Mouse (Mus musculus) intestine, embryonic 16.5 days (tissue): ENCODE results near the gene Rasgef1c. TPM values are rescaled to one million over a fixed set of nuclear protein-coding genes. Genes with fewer than 3 reads are reported as not detected.

Source experiments
- ATAC-seq: fragments of 200-750 bp; cut with Nextera tagmentation; 2 replicates; pipeline ENCODE4 v1.8.0; 2017; ENCODE audit warnings: moderate TSS enrichment, moderate library complexity
- H3K27ac ChIP-seq: fragments of 300-500 bp; sonication (generic); 2 replicates; pipeline ENCODE4 v1.5.1; 2014; ENCODE audit warnings: mild to moderate bottlenecking, low read length
- H3K27me3 ChIP-seq: fragments of 300-500 bp; sonication (generic); replicated peaks from 2 replicates; pipeline ENCODE4 v1.6.1; 2014; ENCODE audit warnings: low read length, control low read depth, mixed read lengths; ENCODE audit not compliant: control insufficient read depth, insufficient read depth
- H3K36me3 ChIP-seq: fragments of 300-500 bp; sonication (generic); 2 replicates; pipeline ENCODE4 v1.6.1; 2014; ENCODE audit warnings: low read length, control low read depth; ENCODE audit not compliant: control insufficient read depth, insufficient read depth
- H3K4me1 ChIP-seq: fragments of 300-500 bp; sonication (generic); 2 replicates; pipeline ENCODE4 v1.6.1; 2014; ENCODE audit warnings: low read length, control low read depth, mixed read lengths; ENCODE audit not compliant: control insufficient read depth, insufficient read depth
- H3K4me2 ChIP-seq: fragments of 300-500 bp; sonication (generic); 2 replicates; pipeline ENCODE4 v1.6.1; 2014; ENCODE audit warnings: low read depth, low read length, control low read depth
- H3K4me3 ChIP-seq: fragments of 300-500 bp; sonication (generic); 2 replicates; pipeline ENCODE4 v1.5.1; 2014; ENCODE audit warnings: mild to moderate bottlenecking, low read length
- H3K9ac ChIP-seq: fragments of 300-500 bp; sonication (generic); 2 replicates; pipeline ENCODE4 v1.6.1; 2014; ENCODE audit warnings: low read depth, low read length
- H3K9me3 ChIP-seq: fragments of 300-500 bp; sonication (generic); 2 replicates; pipeline ENCODE4 v1.6.1; 2016; ENCODE audit warnings: low read length, control low read depth; ENCODE audit not compliant: control insufficient read depth
- WGBS: fragments of 180-500 bp; shearing (Covaris S2); extraction: QIAGEN DNeasy Blood & Tissue Kit; methylation state at CpG from one replicate; pipeline ENCODE4 v1.1.7; 2014; 5-methylcytosine and 5-hydroxymethylcytosine counted together
- polyA plus RNA-seq: library from polyadenylated mRNA; unstranded; fragments of >200 nt; fragmentation: Nextera tagmentation; extraction: Ambion mirVana; gene quantifications from 2 replicates; pipeline ENCODE4 v1.2.1, GENCODE M21; 2015

Gene Rasgef1c
- polyA plus RNA-seq, 1 experiment from 2014 or later, result 0.28 TPM

DNA sequence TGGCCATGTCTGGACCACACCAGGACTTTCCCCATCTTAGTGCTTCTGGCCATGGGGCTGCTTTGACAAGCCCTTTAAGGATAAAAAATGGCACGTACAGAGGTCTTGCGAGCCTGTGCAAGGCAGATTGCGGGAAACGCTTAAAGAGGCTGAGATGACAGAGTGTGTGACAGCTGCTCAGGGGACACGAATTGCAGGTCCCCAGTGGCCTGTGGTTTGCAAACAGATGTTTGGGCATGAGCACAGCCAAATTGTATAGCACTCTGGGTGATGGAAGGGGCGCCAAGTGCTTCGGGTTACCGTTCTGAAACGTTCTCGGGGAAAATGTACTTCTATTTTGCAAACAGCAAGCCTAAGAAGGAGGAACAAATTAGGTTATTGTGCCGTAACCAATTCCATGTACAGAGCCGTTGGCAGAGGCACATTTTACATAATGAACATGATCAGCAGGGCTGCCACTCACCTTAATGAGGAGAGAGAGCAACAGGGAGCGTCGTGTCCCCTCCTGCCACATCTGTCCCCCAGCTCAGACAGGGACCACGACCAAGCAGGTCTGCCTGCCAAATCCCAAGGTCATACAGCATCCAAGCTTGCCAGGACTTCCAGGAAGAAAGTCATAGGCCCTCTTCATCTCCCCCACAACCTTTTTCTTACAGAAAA lies 17.0 kb downstream of the Rasgef1c start:
- Histone ChIP-seq H3K9ac (no peak overlapping the region), H3K4me2 (no peak overlapping the region), H3K36me3 (no peaks in the 10 kb centered on the region), H3K27me3 (no peaks in the 10 kb centered on the region), H3K4me1 (no peaks in the 10 kb centered on the region), H3K27ac (no peak overlapping the region), H3K4me3 (no peak overlapping the region), H3K9me3 (no peaks in the 10 kb centered on the region)
- no peak for ATAC-seq
- 61% methylated on average over 15 of the region's 15 CpGs for WGBS

DNA sequence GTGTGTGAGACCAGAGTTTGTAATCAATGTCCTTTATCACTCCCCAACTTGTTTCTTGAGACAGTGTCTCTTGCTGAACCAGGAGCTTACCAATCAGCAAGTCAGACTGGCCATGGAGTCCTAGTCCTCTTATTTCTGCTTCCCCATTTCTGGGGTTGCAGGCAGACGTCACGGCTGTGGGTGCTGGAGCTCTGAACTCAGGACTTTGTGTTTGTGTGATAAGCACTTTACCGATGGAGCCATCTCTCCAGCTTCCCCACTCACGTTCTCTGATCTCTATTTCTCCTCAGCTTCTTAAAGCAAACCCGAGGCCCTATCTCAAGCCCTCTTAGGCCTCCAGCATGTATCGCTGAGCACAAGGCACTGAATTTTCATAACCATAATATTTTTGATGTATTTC lies 17.7 kb downstream of the Rasgef1c start:
- Histone ChIP-seq H3K9me3 (no peaks in the 10 kb centered on the region), H3K9ac (no peak overlapping the region), H3K36me3 (no peaks in the 10 kb centered on the region), H3K27ac (no peak overlapping the region), H3K4me3 (no peak overlapping the region), H3K4me1 (no peaks in the 10 kb centered on the region), H3K27me3 (no peaks in the 10 kb centered on the region), H3K4me2 (no peak overlapping the region)
- no peak for ATAC-seq
- 83% methylated on average over 6 of the region's 6 CpGs for WGBS

DNA sequence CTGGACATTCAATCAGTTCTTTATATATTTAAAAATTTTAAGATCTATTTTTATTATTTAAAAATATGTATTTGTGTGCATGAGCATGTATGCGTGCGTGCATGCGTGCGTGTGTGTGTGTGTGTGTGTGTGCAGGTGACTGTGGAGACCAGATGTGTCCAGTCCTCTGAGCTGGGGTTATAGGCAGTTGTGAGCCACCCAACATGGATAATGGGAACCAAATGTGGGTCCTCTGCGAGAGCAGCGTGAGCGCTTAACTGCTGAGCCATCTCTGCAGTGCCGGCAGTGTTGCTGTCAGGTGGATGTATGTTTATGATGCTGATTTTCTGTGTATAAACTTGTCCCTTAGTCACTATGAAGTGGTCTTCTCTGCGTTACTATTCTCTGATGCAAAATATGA lies 21.9 kb downstream of the Rasgef1c start:
- no peaks in the 10 kb centered on the region for H3K9me3 ChIP-seq
- H3K36me3 ChIP-seq, result no peaks in the 10 kb centered on the region
- no peak overlapping the region for H3K27ac ChIP-seq
- no peak overlapping the region for H3K4me3 ChIP-seq
- H3K27me3 ChIP-seq, result no peaks in the 10 kb centered on the region
- 87% methylated on average over 9 of the region's 9 CpGs for WGBS
- H3K4me2 ChIP-seq, result no peak overlapping the region
- no peak for ATAC-seq
- H3K4me1 ChIP-seq, result 0 out of 2 replicates have a peak, but pooled peaks cover 4% of the 10 kb centered on the region
- no peak overlapping the region for H3K9ac ChIP-seq

DNA sequence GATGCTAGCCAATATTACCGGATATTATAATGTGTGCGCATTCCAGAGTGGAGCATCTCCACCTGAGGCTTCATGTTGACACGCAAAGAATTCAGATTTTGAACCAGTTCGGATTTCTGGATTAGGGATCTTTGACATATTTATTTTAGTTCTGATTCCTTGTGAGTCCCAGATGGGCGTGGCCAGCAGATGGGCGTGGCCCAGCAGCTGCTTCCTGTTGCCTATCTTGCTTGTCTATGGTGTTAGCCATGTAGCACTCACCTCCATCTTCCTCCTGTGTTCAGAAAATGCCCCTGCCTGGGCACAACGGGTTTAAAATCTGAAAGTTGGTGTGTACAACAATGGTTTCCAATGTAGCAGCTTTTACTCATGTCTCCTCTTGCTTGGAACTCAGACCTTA lies 24.5 kb downstream of the Rasgef1c start:
- no peak overlapping the region for H3K4me3 ChIP-seq
- H3K4me2 ChIP-seq, result no peak overlapping the region
- H3K9me3 ChIP-seq, result no peaks in the 10 kb centered on the region
- H3K36me3 ChIP-seq, result no peaks in the 10 kb centered on the region
- no peak overlapping the region for H3K27ac ChIP-seq
- WGBS, result 69% methylated on average over 7 of the region's 7 CpGs
- 0 out of 2 replicates have a peak, but pooled peaks cover 4% of the 10 kb centered on the region for H3K4me1 ChIP-seq
- no peak overlapping the region for H3K9ac ChIP-seq
- ATAC-seq, result no peak
- no peaks in the 10 kb centered on the region for H3K27me3 ChIP-seq

DNA sequence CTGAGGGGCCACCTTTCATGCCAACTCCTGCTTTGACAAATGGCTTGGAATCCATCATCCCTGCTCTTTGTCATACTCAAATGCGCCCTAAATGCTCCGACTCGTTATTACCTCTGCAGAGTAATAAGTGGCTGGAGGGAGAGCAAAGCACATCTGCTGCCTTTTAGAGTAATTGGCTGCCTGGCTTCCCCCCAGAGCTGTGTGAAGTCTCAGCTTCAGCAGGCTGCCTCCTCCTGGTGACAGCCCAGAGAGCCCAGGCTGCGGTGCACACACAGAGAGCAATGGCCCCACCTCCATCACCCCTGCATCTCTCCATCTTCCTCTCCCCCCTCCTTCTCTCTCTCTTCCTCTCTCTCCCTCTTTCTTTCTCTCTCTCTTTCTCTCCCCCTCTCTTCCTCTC lies 25.5 kb downstream of the Rasgef1c start:
- Histone ChIP-seq H3K9me3 (no peaks in the 10 kb centered on the region), H3K4me1 (0 out of 2 replicates have a peak, but pooled peaks cover 4% of the 10 kb centered on the region), H3K4me2 (no peak overlapping the region), H3K36me3 (no peaks in the 10 kb centered on the region), H3K9ac (no peak overlapping the region), H3K4me3 (no peak overlapping the region), H3K27ac (no peak overlapping the region), H3K27me3 (no peaks in the 10 kb centered on the region)
- no peak for ATAC-seq
- 31% methylated on average over 4 of the region's 4 CpGs for WGBS

DNA sequence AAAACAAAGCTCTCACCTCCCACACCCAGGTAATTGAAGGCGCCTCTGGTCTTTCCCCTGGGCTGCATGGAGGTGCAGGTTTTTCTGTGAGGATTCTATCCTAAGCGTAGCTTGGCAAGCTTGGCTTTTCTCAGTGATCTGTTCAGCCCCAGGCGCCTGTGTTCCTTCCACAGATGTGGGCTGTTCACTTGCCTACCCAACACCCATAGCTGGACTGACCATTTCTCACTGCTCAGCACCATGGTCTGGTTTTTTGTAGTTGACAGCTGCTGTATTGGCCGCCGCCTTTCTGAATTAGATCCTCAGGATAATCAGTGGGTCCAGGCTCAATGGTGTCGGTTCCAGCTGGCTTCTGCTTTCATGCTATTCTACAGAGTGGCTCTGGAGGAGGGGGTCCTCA lies 26.0 kb downstream of the Rasgef1c start:
- Histone ChIP-seq H3K27me3 (no peaks in the 10 kb centered on the region), H3K9me3 (no peaks in the 10 kb centered on the region), H3K9ac (no peak overlapping the region), H3K27ac (no peak overlapping the region), H3K4me1 (0 out of 2 replicates have a peak, but pooled peaks cover 4% of the 10 kb centered on the region), H3K4me2 (no peak overlapping the region), H3K36me3 (no peaks in the 10 kb centered on the region), H3K4me3 (no peak overlapping the region)
- no peak for ATAC-seq
- 52% methylated on average over 6 of the region's 6 CpGs for WGBS

DNA sequence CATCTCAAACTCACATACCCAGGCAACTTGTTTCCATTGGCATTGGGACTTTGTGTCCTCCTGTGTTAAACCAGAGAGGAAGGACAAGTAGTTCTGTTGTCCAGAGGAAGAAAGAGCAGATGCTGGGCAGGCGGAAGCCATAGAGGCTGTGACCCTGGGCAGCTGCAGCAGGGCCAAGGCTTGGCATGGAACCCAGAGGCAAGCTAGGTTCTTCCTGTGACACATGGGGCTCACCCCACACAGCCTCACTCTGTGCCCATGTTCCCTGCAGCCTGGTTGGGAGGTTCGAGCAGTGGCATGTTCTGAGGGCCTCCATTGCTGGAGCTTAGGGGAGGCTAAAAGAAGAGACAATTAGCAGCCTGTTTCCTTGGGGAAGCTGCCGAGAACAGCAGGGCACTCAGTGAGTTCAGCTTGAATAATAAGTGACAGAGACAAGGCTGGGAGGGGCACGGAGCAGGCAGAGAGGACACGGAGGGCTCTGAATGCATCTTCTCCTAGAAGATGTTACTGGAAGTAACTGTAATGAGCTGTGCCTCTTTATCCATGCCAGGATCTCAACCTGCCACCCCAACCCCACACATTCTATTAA lies 29.5 kb downstream of the Rasgef1c start:
- Histone ChIP-seq H3K4me1 (0 out of 2 replicates have a peak, but pooled peaks cover 3% of the 10 kb centered on the region), H3K36me3 (no peaks in the 10 kb centered on the region), H3K9me3 (no peaks in the 10 kb centered on the region), H3K4me2 (no peak overlapping the region), H3K27ac (no peak overlapping the region), H3K27me3 (no peaks in the 10 kb centered on the region), H3K9ac (no peak overlapping the region), H3K4me3 (no peak overlapping the region)
- no peak for ATAC-seq
- 38% methylated on average over 5 of the region's 5 CpGs for WGBS

DNA sequence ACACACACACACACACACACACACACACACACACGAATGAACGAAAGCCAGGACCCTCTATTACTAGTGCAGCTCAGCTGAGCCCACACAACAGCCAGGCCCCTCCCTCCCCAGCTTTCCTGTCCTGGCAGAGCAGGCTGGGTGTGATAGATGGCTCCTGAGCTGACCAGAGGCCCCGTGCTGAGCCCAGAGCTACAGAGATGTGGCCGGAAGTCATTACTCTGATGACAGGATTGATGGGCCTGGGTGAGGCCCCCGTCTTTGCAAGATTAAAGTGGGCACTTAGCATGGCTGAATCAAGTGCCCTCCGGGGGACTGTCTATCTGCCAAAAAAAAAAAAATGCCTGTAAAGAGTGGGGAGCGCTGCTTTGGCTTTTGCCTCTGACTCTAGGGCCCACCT lies 30.2 kb downstream of the Rasgef1c start:
- Histone ChIP-seq H3K36me3 (no peaks in the 10 kb centered on the region), H3K9me3 (no peaks in the 10 kb centered on the region), H3K4me1 (no peaks in the 10 kb centered on the region), H3K4me2 (no peak overlapping the region), H3K4me3 (no peak overlapping the region), H3K27ac (no peak overlapping the region), H3K27me3 (no peaks in the 10 kb centered on the region), H3K9ac (no peak overlapping the region)
- WGBS, result 19% methylated on average over 7 of the region's 7 CpGs
- ATAC-seq, result peak; percentile 52

DNA sequence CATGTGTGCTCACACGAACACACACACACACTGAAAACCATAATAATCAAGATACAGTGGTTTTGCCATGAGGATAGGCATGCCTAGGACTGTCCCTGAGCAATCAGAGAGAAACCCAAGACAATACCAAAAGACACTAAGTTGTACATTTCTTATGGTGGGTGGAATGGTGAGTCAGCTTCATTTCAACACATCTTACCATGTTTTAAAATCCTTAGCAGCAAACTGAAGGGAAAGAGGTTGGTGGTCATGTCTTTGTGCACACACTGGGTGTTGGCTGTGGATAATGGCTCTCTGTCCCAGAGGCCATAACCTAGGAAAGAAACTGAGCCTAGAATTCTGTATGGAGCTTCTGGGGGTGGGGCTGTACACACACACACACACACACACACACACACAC lies 32.2 kb downstream of the Rasgef1c start:
- Histone ChIP-seq H3K4me1 (no peaks in the 10 kb centered on the region), H3K4me2 (no peak overlapping the region), H3K9me3 (no peaks in the 10 kb centered on the region), H3K27ac (no peak overlapping the region), H3K4me3 (no peak overlapping the region), H3K27me3 (no peaks in the 10 kb centered on the region), H3K36me3 (no peaks in the 10 kb centered on the region), H3K9ac (no peak overlapping the region)
- 75% methylated on average over 1 of the region's 1 CpGs for WGBS
- no peak for ATAC-seq
